Mouse (Mus musculus) limb, embryonic 11.5 days (tissue): ENCODE data around the gene Dzip1l. TPM values are rescaled to one million over a fixed set of nuclear protein-coding genes. Genes with fewer than 3 reads are reported as not detected.

Experiments
- ATAC-seq: fragments of 200-750 bp; cut with Nextera tagmentation; 2 replicates; pipeline ENCODE4 v1.8.0; 2017; ENCODE audit warnings: low read depth; ENCODE audit not compliant: insufficient number of reproducible peaks, low FRiP score, low TSS enrichment
- DNase-seq: peaks from one replicate; pipeline ENCODE4 v3.0.0-alpha.2; 2015; ENCODE audit warnings: low spot score
- H3K27ac ChIP-seq: fragments of 300-500 bp; sonication (generic); replicated peaks from 2 replicates; pipeline ENCODE4 v1.5.1; 2014; ENCODE audit warnings: low read depth, mild to moderate bottlenecking, low read length
- H3K27me3 ChIP-seq: fragments of 300-500 bp; sonication (generic); 2 replicates; pipeline ENCODE4 v1.6.1; 2014; ENCODE audit warnings: mild to moderate bottlenecking, low read length, mixed read lengths; ENCODE audit not compliant: control insufficient read depth, insufficient read depth
- H3K36me3 ChIP-seq: fragments of 300-500 bp; sonication (generic); 2 replicates; pipeline ENCODE4 v1.6.1; 2014; ENCODE audit warnings: mild to moderate bottlenecking, low read length, moderate library complexity, mixed read lengths; ENCODE audit not compliant: control insufficient read depth, insufficient read depth
- H3K4me1 ChIP-seq: fragments of 300-500 bp; sonication (generic); 2 replicates; pipeline ENCODE4 v1.6.1; 2014; ENCODE audit warnings: low read length, mixed read lengths; ENCODE audit not compliant: control insufficient read depth, insufficient read depth
- H3K4me2 ChIP-seq: fragments of 300-500 bp; sonication (generic); 2 replicates; pipeline ENCODE4 v1.6.1; 2014; ENCODE audit warnings: low read depth, mild to moderate bottlenecking, moderate library complexity; ENCODE audit not compliant: severe bottlenecking
- H3K4me3 ChIP-seq: fragments of 300-500 bp; sonication (generic); 2 replicates; pipeline ENCODE4 v1.5.1; 2014; ENCODE audit warnings: low read depth, low read length
- H3K9ac ChIP-seq: fragments of 300-500 bp; sonication (generic); 2 replicates; pipeline ENCODE4 v1.6.1; 2014; ENCODE audit warnings: mild to moderate bottlenecking, low read length
- H3K9me3 ChIP-seq: fragments of 300-500 bp; sonication (generic); 2 replicates; pipeline ENCODE4 v1.6.1; 2016; ENCODE audit warnings: low read length; ENCODE audit not compliant: control insufficient read depth
- WGBS: fragments of 180-500 bp; shearing (Covaris S2); extraction: QIAGEN DNeasy Blood & Tissue Kit; methylation state at CpG from one replicate; pipeline ENCODE4 v1.1.7; 2014; 5-methylcytosine and 5-hydroxymethylcytosine counted together
- polyA plus RNA-seq: library from polyadenylated mRNA; unstranded; fragments of >200 nt; fragmentation: Nextera tagmentation; extraction: Ambion mirVana; gene quantifications from 2 replicates; pipeline ENCODE4 v1.2.1, GENCODE M21; 2014

Dzip1l gene
- polyA plus RNA-seq, 1 experiment from 2014 or later, result 19.1 TPM

GRCm38 (mm10) chr9:99632264-99632663, 3.0 kb downstream of the Dzip1l start:
- no peaks in the 10 kb centered on the region for H3K27me3 ChIP-seq
- WGBS, result 80% methylated on average over 8 of the region's 8 CpGs
- no peak overlapping the region for H3K4me2 ChIP-seq
- no peak overlapping the region for H3K9ac ChIP-seq
- H3K36me3 ChIP-seq, result no peaks in the 10 kb centered on the region; the same call in 1 of the 2 replicates
- H3K4me1 ChIP-seq, result peaks cover 7% of the 10 kb centered on the region; the same call in 1 of the 2 replicates
- no peak overlapping the region for H3K4me3 ChIP-seq
- no peaks in the 10 kb centered on the region for H3K9me3 ChIP-seq
- no peak for DNase-seq
- ATAC-seq, result no peak
- H3K27ac ChIP-seq, result no peak overlapping the region

- Histone ChIP-seq H3K4me2 (no peak overlapping the region), H3K36me3 (peaks cover 4% of the 10 kb centered on the region), H3K27ac (no peak overlapping the region), H3K9me3 (no peaks in the 10 kb centered on the region), H3K4me3 (no peak overlapping the region), H3K27me3 (no peaks in the 10 kb centered on the region), H3K9ac (no peak overlapping the region), H3K4me1 (no peaks in the 10 kb centered on the region; the same call in 1 of the 2 replicates)
- 97% methylated on average over 1 of the region's 1 CpGs for WGBS
- no peak for ATAC-seq
- DNase-seq, result no peak
Measured at GRCm38 (mm10) chr9:99636776-99637175, 7.5 kb downstream of the Dzip1l start.

- H3K4me3 ChIP-seq, result no peak overlapping the region
- WGBS, result 95% methylated on average over 17 of the region's 17 CpGs
- H3K9me3 ChIP-seq, result no peaks in the 10 kb centered on the region
- H3K27ac ChIP-seq, result no peak overlapping the region
- no peak for ATAC-seq
- H3K4me1 ChIP-seq, result no peaks in the 10 kb centered on the region
- no peak for DNase-seq
- H3K9ac ChIP-seq, result no peak overlapping the region
- H3K27me3 ChIP-seq, result no peaks in the 10 kb centered on the region
- no peak overlapping the region for H3K4me2 ChIP-seq
- peaks cover 4% of the 10 kb centered on the region for H3K36me3 ChIP-seq
Measured at GRCm38 (mm10) chr9:99637227-99637626, 7.9 kb downstream of the Dzip1l start.

GRCm38 (mm10) chr9:99637736-99638135, 8.4 kb downstream of the Dzip1l start:
- no peaks in the 10 kb centered on the region for H3K9me3 ChIP-seq
- no peak overlapping the region for H3K27ac ChIP-seq
- no peaks in the 10 kb centered on the region for H3K27me3 ChIP-seq
- no peak overlapping the region for H3K9ac ChIP-seq
- no peaks in the 10 kb centered on the region for H3K4me1 ChIP-seq
- no peak overlapping the region for H3K4me3 ChIP-seq
- ATAC-seq, result no peak
- H3K36me3 ChIP-seq, result peaks cover 4% of the 10 kb centered on the region
- no peak for DNase-seq
- no peak overlapping the region for H3K4me2 ChIP-seq
- 97% methylated on average over 13 of the region's 13 CpGs for WGBS

- Histone ChIP-seq H3K9ac (no peak overlapping the region), H3K4me1 (no peaks in the 10 kb centered on the region), H3K4me3 (no peak overlapping the region), H3K27me3 (no peaks in the 10 kb centered on the region), H3K27ac (no peak overlapping the region), H3K4me2 (no peak overlapping the region), H3K36me3 (peaks cover 4% of the 10 kb centered on the region), H3K9me3 (no peaks in the 10 kb centered on the region)
- 96% methylated on average over 5 of the region's 5 CpGs for WGBS
- ATAC-seq, result no peak
- DNase-seq, result no peak
Measured at GRCm38 (mm10) chr9:99639957-99640356, 10.7 kb downstream of the Dzip1l start.

- no peak overlapping the region for H3K27ac ChIP-seq
- WGBS, result 90% methylated on average over 6 of the region's 6 CpGs
Measured at GRCm38 (mm10) chr9:99645416-99645815, 16.1 kb downstream of the Dzip1l start.

GRCm38 (mm10) chr9:99646102-99646501, 16.8 kb downstream of the Dzip1l start:
- Histone ChIP-seq H3K4me2 (no peak overlapping the region), H3K4me1 (no peaks in the 10 kb centered on the region), H3K27ac (no peak overlapping the region), H3K4me3 (no peak overlapping the region), H3K27me3 (no peaks in the 10 kb centered on the region), H3K36me3 (peaks cover 11% of the 10 kb centered on the region), H3K9ac (no peak overlapping the region), H3K9me3 (no peaks in the 10 kb centered on the region)
- no peak for ATAC-seq
- DNase-seq, result no peak
- 95% methylated on average over 6 of the region's 6 CpGs for WGBS

More at GRCm38 (mm10) chr9:99645416-99645815, 16.1 kb downstream of the Dzip1l start:
- ATAC-seq, result no peak
- H3K36me3 ChIP-seq, result peaks cover 11% of the 10 kb centered on the region
- no peak overlapping the region for H3K4me3 ChIP-seq
- H3K9ac ChIP-seq, result no peak overlapping the region
- H3K4me1 ChIP-seq, result no peaks in the 10 kb centered on the region
- H3K27me3 ChIP-seq, result no peaks in the 10 kb centered on the region
- DNase-seq, result no peak
- no peaks in the 10 kb centered on the region for H3K9me3 ChIP-seq
- H3K4me2 ChIP-seq, result no peak overlapping the region

GRCm38 (mm10) chr9:99660756-99661155, 31.5 kb downstream of the Dzip1l start:
- no peaks in the 10 kb centered on the region for H3K27me3 ChIP-seq
- H3K4me2 ChIP-seq, result no peak overlapping the region
- H3K9me3 ChIP-seq, result no peaks in the 10 kb centered on the region
- no peak overlapping the region for H3K4me3 ChIP-seq
- H3K9ac ChIP-seq, result no peak overlapping the region
- 82% methylated on average over 10 of the region's 10 CpGs for WGBS
- ATAC-seq, result no peak
- no peak overlapping the region for H3K27ac ChIP-seq
- DNase-seq, result no peak
- H3K4me1 ChIP-seq, result no peaks in the 10 kb centered on the region
- H3K36me3 ChIP-seq, result peaks cover 9% of the 10 kb centered on the region; the same call in 1 of the 2 replicates

GRCm38 (mm10) chr9:99661606-99662166, 32.4 kb downstream of the Dzip1l start:
- ATAC-seq (no peak), DNase-seq (no peak)
- Histone ChIP-seq H3K4me3 (no peak overlapping the region), H3K36me3 (peaks cover 9% of the 10 kb centered on the region; the same call in 1 of the 2 replicates), H3K9ac (no peak overlapping the region), H3K4me1 (no peaks in the 10 kb centered on the region), H3K4me2 (no peak overlapping the region), H3K9me3 (no peaks in the 10 kb centered on the region), H3K27ac (no peak overlapping the region), H3K27me3 (no peaks in the 10 kb centered on the region)
- WGBS, result 82% methylated on average over 16 of the region's 16 CpGs
